Mouse (Mus musculus) cortical plate, adult 2 months (tissue): ENCODE data around the gene Lrrc73.

Experiments
- CTCF ChIP-seq: fragments of 200-500 bp; IDR thresholded peaks from 2 replicates; pipeline ENCODE4 v1.5.1; 2011; ENCODE audit warnings: mild to moderate bottlenecking, control low read depth, low read length; ENCODE audit not compliant: insufficient read depth; ENCODE audit errors: extremely low read depth
- POLR2A ChIP-seq: fragments of 200-500 bp; IDR thresholded peaks from 2 replicates; pipeline ENCODE4 v1.6.1; 2011; ENCODE audit warnings: mild to moderate bottlenecking, low read length, control low read depth; ENCODE audit not compliant: insufficient read depth; ENCODE audit errors: extremely low read depth

GRCm38 (mm10) chr17:46273803-46274236 is 20.5 kb downstream of the Lrrc73 start:
- TF ChIP-seq POLR2A, result no peak
- TF ChIP-seq CTCF, result no peak
